Mouse (Mus musculus): Measurements from ENCODE around the gene Map3k1. TPM values are rescaled to one million over a fixed set of nuclear protein-coding genes. Genes with fewer than 3 reads are reported as not detected.

Map3k1 gene
- polyA plus RNA-seq, 1 experiment from 2014 or later: 32.8 TPM

DNA sequence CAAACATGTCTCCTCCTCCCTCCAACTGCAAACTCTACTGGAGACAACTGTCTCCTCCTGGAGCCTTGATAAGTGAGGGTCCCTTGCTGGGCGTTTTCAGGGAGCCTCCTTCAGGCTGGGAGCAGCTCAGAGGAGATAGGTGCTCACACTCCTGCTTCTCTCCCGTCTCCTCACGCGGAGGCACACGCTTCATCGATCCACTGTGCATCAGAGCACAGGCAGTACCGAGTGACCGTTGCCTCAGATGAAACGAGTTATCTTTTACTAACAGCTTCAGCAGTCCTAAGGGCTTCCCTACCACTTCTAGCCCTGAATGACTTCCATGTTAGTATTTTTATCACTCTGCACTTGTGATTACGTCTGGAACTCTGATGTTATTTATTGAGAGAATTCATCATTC is 30.9 kb downstream of the Map3k1 start:
- ATAC-seq (no peak), DNase-seq (ENCODE audit: low read depth, low spot score) (no peak)
- in situ Hi-C loops (cut with MboI; ENCODE audit: low pct_unique_long_range_greater_than_20kb): no loop called here
- ChIA-PET CTCF (interaction anchor here (1.7 kb wide), 1 partner anchor 10 kb away, joined by 5 read pairs; no protein-coding TSS in a partner anchor), POLR2A (interaction anchor here (0.7 kb wide), 1 partner anchor 1098 kb away, joined by 3 read pairs; no protein-coding TSS in a partner anchor)
- H3K27me3 ChIP-seq: no peaks in the 10 kb centered on the region
- no peak for TF ChIP-seq CTCF (IDR thresholded peaks at IDR 0.05)

DNA sequence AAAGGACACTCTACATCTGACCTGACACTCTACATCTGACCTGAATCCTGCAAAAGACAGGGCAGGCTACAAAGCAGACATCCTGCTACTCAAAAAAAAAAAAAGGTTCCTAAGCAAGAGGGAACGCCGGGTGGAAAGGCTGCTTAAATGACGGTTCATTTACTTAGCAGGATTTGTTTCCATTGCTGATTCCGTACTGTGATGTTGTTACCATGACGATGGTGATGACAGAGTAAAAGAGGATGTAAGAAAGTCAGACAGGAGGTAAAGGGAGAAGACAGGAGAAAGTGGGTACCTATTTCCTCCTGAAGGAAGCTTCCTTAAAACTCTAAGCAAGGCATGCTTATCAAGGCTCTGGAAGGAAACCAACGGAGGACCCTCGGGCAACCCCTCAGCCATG is 31.6 kb downstream of the Map3k1 start:
- ATAC-seq (no peak), DNase-seq (ENCODE audit: low read depth, low spot score) (no peak)
- TF ChIP-seq CTCF (IDR thresholded peaks at IDR 0.05): no peak
- ChIA-PET POLR2A (no interaction called here), CTCF (no interaction called here)
- in situ Hi-C loops (cut with MboI; ENCODE audit: low pct_unique_long_range_greater_than_20kb): no loop called here
- H3K27me3 ChIP-seq: no peaks in the 10 kb centered on the region

DNA sequence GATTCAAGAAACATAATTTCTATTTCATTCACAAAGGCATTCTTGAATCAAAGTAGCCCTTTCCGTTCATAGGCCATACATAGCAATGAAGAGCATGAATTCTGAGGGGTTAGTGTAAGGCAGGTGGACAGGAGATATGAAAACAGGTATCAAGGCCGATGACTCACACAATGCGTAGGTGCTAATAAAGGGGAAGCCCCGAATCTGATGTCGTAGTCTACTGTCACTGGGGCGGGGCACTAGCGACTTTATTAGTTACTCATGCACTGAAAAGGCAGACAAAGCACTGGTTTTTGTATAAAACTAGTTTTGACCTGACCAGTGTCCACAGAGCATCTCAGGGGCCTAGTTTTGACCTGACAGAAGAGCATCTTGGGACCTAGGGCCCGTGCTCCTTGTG is 36.7 kb downstream of the Map3k1 start:
- POLR2A ChIA-PET: interaction anchor here (0.6 kb wide), 1 partner anchor 157 kb away, joined by 3 read pairs; no protein-coding TSS in a partner anchor

DNA sequence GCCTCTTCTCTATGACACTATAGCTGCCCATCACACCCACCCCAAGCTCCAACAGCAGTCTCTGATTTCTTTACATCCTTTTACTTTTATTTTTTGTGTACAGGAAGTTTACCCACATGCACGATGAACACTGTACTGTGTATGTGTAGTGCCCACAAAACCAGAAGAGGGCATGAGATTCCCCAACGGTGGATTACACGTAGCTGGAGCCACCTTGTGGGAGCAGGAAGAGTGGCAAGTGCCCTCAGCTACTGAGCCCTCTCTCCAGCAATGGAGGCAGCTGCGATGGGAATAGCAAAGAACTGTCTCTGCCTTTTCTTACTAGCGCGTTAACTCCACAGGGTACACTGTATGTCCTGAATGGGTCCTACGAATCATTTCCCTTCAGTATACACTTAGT is 37.6 kb downstream of the Map3k1 start:
- CTCF ChIA-PET: interaction anchor here (0.7 to 1.4 kb wide), 8 partner anchors 9 to 493 kb away, joined by 3 to 5 read pairs (median 4); no protein-coding TSS in a partner anchor
- POLR2A ChIA-PET: interaction anchor here (0.6 to 0.7 kb wide), 2 partner anchors 15 to 709 kb away, joined by 3 to 8 read pairs; no protein-coding TSS in a partner anchor
- in situ Hi-C loops (cut with MboI; ENCODE audit: low pct_unique_long_range_greater_than_20kb): loop anchor here (25.0 kb wide), 1 partner anchor 766 kb away; no protein-coding TSS in a partner anchor
- peak; percentile 83 for ATAC-seq
- peak; percentile 87 for TF ChIP-seq CTCF (IDR thresholded peaks at IDR 0.05)
- no peaks in the 10 kb centered on the region for H3K27me3 ChIP-seq
- DNase-seq (ENCODE audit: low read depth, low spot score): no peak

More for the DNA sequence above, 36.7 kb downstream of the Map3k1 start:
- no peak for TF ChIP-seq CTCF (IDR thresholded peaks at IDR 0.05)
- DNase-seq (ENCODE audit: low read depth, low spot score) (no peak), ATAC-seq (no peak)
- CTCF ChIA-PET: interaction anchor here (1.4 kb wide), 1 partner anchor 491 kb away, joined by 3 read pairs; no protein-coding TSS in a partner anchor
- in situ Hi-C loops (cut with MboI; ENCODE audit: low pct_unique_long_range_greater_than_20kb): loop anchor here (25.0 kb wide), 1 partner anchor 765 kb away; no protein-coding TSS in a partner anchor
- no peaks in the 10 kb centered on the region for H3K27me3 ChIP-seq

DNA sequence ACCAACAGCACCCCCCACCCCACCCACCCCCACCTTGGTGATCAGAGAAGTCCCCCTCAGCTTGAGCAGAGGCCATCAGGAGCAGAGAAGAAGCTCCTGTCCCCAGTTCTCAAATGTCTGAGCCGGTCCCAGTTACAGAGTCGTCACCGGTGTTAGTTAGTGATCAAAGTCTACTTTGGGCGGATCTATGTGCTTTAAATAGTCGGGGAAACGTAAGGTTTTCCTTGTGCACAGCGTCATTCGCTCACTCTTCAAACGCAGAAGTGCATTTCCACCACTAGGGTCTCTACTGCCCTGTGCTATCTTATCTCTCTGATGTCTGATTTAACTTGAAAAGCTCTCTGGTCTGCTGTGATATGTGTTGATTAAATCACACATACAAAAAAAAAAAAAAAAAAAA is 38.0 kb downstream of the Map3k1 start:
- no peak for DNase-seq (ENCODE audit: low read depth, low spot score)
- no peak for TF ChIP-seq CTCF (IDR thresholded peaks at IDR 0.05)
- in situ Hi-C loops (cut with MboI; ENCODE audit: low pct_unique_long_range_greater_than_20kb): loop anchor here (25.0 kb wide), 1 partner anchor 767 kb away; no protein-coding TSS in a partner anchor
- no peaks in the 10 kb centered on the region for H3K27me3 ChIP-seq
- ChIA-PET CTCF (interaction anchor here (0.7 to 1.4 kb wide), 8 partner anchors 9 to 494 kb away, joined by 3 to 5 read pairs (median 4); no protein-coding TSS in a partner anchor), POLR2A (interaction anchor here (0.6 to 0.7 kb wide), 2 partner anchors 15 to 709 kb away, joined by 3 to 8 read pairs; no protein-coding TSS in a partner anchor)
- no peak for ATAC-seq

GRCm38 (mm10) chr13:111762526-111762925 is 46.3 kb downstream of the Map3k1 start:
- POLR2A ChIA-PET: no interaction called here
- in situ Hi-C loops (cut with MboI; ENCODE audit: low pct_unique_long_range_greater_than_20kb): loop anchor here (25.0 kb wide), 1 partner anchor 775 kb away; no protein-coding TSS in a partner anchor
- CTCF ChIA-PET: no interaction called here
- ATAC-seq (no peak), DNase-seq (ENCODE audit: low read depth, low spot score) (no peak)
- no peaks in the 10 kb centered on the region for H3K27me3 ChIP-seq
- no peak for TF ChIP-seq CTCF (IDR thresholded peaks at IDR 0.05)

GRCm38 (mm10) chr13:111756986-111757385 is 51.8 kb downstream of the Map3k1 start:
- ATAC-seq (no peak), DNase-seq (ENCODE audit: low read depth, low spot score) (no peak)
- in situ Hi-C loops (cut with MboI; ENCODE audit: low pct_unique_long_range_greater_than_20kb): loop anchor here (25.0 kb wide), 1 partner anchor 780 kb away; no protein-coding TSS in a partner anchor
- H3K27me3 ChIP-seq: no peaks in the 10 kb centered on the region
- TF ChIP-seq CTCF (IDR thresholded peaks at IDR 0.05): no peak
- POLR2A ChIA-PET: no interaction called here
- CTCF ChIA-PET: interaction anchor here (0.9 to 2.3 kb wide), 3 partner anchors 10 to 32 kb away, joined by 3 to 5 read pairs (median 5); no protein-coding TSS in a partner anchor

GRCm38 (mm10) chr13:111755937-111756336 is 52.9 kb downstream of the Map3k1 start:
- POLR2A ChIA-PET: interaction anchor here (0.6 kb wide), 1 partner anchor 15 kb away, joined by 8 read pairs; no protein-coding TSS in a partner anchor
- CTCF ChIA-PET: interaction anchor here (1.2 to 2.3 kb wide), 3 partner anchors 9 to 315 kb away, joined by 3 to 5 read pairs (median 5); no protein-coding TSS in a partner anchor
- no peak for TF ChIP-seq CTCF (IDR thresholded peaks at IDR 0.05)
- H3K27me3 ChIP-seq: no peaks in the 10 kb centered on the region
- DNase-seq (ENCODE audit: low read depth, low spot score): no peak
- in situ Hi-C loops (cut with MboI; ENCODE audit: low pct_unique_long_range_greater_than_20kb): loop anchor here (25.0 kb wide), 1 partner anchor 781 kb away; no protein-coding TSS in a partner anchor
- no peak for ATAC-seq

DNA sequence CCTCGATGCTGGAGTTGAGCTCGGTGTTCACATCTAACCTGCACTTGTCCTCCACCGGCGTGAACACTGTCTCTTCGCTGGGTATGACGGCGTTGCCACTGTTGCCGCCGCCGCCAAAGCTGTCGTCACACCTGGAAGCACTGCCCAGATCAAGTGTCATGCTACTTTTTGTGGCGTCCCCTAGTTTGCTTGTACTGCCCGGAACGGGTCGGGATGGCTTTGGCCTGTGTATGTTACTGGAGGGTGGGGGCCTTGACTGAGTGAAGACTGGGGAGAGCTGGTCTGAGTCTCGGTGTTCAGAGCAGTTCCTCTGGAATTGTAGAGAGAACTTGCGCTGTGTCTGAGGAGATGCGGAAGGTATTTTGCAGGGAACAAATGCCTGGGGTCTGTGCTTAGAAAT is 53.4 kb downstream of the Map3k1 start:
- ATAC-seq (no peak), DNase-seq (ENCODE audit: low read depth, low spot score) (no peak)
- ChIA-PET POLR2A (no interaction called here), CTCF (interaction anchor here (1.2 to 2.3 kb wide), 2 partner anchors 16 to 316 kb away, joined by 3 to 5 read pairs; no protein-coding TSS in a partner anchor)
- H3K27me3 ChIP-seq: no peaks in the 10 kb centered on the region
- TF ChIP-seq CTCF (IDR thresholded peaks at IDR 0.05): no peak
- in situ Hi-C loops (cut with MboI; ENCODE audit: low pct_unique_long_range_greater_than_20kb): loop anchor here (25.0 kb wide), 1 partner anchor 782 kb away; no protein-coding TSS in a partner anchor

- TF ChIP-seq CTCF (IDR thresholded peaks at IDR 0.05): no peak
- POLR2A ChIA-PET: no interaction called here
- ATAC-seq (no peak), DNase-seq (ENCODE audit: low read depth, low spot score) (no peak)
- in situ Hi-C loops (cut with MboI; ENCODE audit: low pct_unique_long_range_greater_than_20kb): loop anchor here (25.0 kb wide), 1 partner anchor 784 kb away; no protein-coding TSS in a partner anchor
- H3K27me3 ChIP-seq: no peaks in the 10 kb centered on the region
- CTCF ChIA-PET: no interaction called here
These were observed 55.5 kb downstream of the Map3k1 start for GRCm38 (mm10) chr13:111753321-111753720.

All from Patski (cell line).